Mouse (Mus musculus): ENCODE measurements around the gene Man1a2. TPM values are rescaled to one million over a fixed set of nuclear protein-coding genes. Genes with fewer than 3 reads are reported as not detected.

The Man1a2 gene
- polyA plus RNA-seq, 1 experiment from 2014 or later = 50.1 TPM

GRCm38 (mm10) chr3:100711486-100711885 lies 26.2 kb upstream of the Man1a2 start:
- H3K27me3 ChIP-seq (ENCODE audit: insufficient read depth, poor library complexity, severe bottlenecking) = no peaks in the 10 kb centered on the region
- H3K9me3 ChIP-seq = no peaks in the 10 kb centered on the region
- WGBS = 58% methylated on average over 4 of the region's 4 CpGs
- peaks cover 9% of the 10 kb centered on the region; the same call in 1 of the 2 replicates for H3K4me1 ChIP-seq (replicated peaks)
- DNase-seq (ENCODE audit: low spot score) = peak; percentile 39
- no peak overlapping the region for H3K27ac ChIP-seq
- H3K4me3 ChIP-seq = no peak overlapping the region
- H3K36me3 ChIP-seq = no peaks in the 10 kb centered on the region

- 78% methylated on average over 4 of the region's 4 CpGs for WGBS
- no peak overlapping the region for H3K27ac ChIP-seq
- peaks cover 29% of the 10 kb centered on the region for H3K4me1 ChIP-seq (replicated peaks)
- H3K4me3 ChIP-seq = no peak overlapping the region
- H3K27me3 ChIP-seq (ENCODE audit: insufficient read depth, poor library complexity, severe bottlenecking) = no peaks in the 10 kb centered on the region
- H3K9me3 ChIP-seq = no peaks in the 10 kb centered on the region
- DNase-seq (ENCODE audit: low spot score) = no peak
- no peaks in the 10 kb centered on the region for H3K36me3 ChIP-seq
Observed at GRCm38 (mm10) chr3:100707117-100707516, 21.8 kb upstream of the Man1a2 start.

GRCm38 (mm10) chr3:100705128-100705667 lies 19.9 kb upstream of the Man1a2 start:
- Histone ChIP-seq H3K36me3 (no peaks in the 10 kb centered on the region), H3K27ac (peak overlapping the region; percentile 23; the same call in 1 of the 2 replicates), H3K9me3 (no peaks in the 10 kb centered on the region), H3K4me1 (replicated peaks) (peaks cover 23% of the 10 kb centered on the region), H3K4me3 (no peak overlapping the region), H3K27me3 (ENCODE audit: insufficient read depth, poor library complexity, severe bottlenecking) (no peaks in the 10 kb centered on the region)
- WGBS = 53% methylated on average over 11 of the region's 11 CpGs
- no peak for DNase-seq (ENCODE audit: low spot score)

- no peaks in the 10 kb centered on the region for H3K36me3 ChIP-seq
- H3K9me3 ChIP-seq = no peaks in the 10 kb centered on the region
- DNase-seq (ENCODE audit: low spot score) = no peak
- H3K27ac ChIP-seq = no peak overlapping the region
- 76% methylated on average over 22 of the region's 22 CpGs for WGBS
- H3K4me1 ChIP-seq (replicated peaks) = peaks cover 23% of the 10 kb centered on the region
- H3K27me3 ChIP-seq (ENCODE audit: insufficient read depth, poor library complexity, severe bottlenecking) = no peaks in the 10 kb centered on the region
- no peak overlapping the region for H3K4me3 ChIP-seq
Observed at GRCm38 (mm10) chr3:100703847-100704644, 18.7 kb upstream of the Man1a2 start.

GRCm38 (mm10) chr3:100702875-100703846 lies 17.9 kb upstream of the Man1a2 start:
- no peak overlapping the region for H3K27ac ChIP-seq
- peaks cover 23% of the 10 kb centered on the region for H3K4me1 ChIP-seq (replicated peaks)
- H3K27me3 ChIP-seq (ENCODE audit: insufficient read depth, poor library complexity, severe bottlenecking) = no peaks in the 10 kb centered on the region
- WGBS = 77% methylated on average over 15 of the region's 15 CpGs
- H3K36me3 ChIP-seq = no peaks in the 10 kb centered on the region
- DNase-seq (ENCODE audit: low spot score) = no peak
- no peak overlapping the region for H3K4me3 ChIP-seq
- H3K9me3 ChIP-seq = no peaks in the 10 kb centered on the region

GRCm38 (mm10) chr3:100688747-100689146 lies 3.4 kb upstream of the Man1a2 start:
- Histone ChIP-seq H3K4me1 (replicated peaks) (peaks cover 16% of the 10 kb centered on the region), H3K36me3 (no peaks in the 10 kb centered on the region), H3K27ac (no peak overlapping the region), H3K27me3 (ENCODE audit: insufficient read depth, poor library complexity, severe bottlenecking) (no peaks in the 10 kb centered on the region), H3K4me3 (no peak overlapping the region), H3K9me3 (no peaks in the 10 kb centered on the region)
- 83% methylated on average over 6 of the region's 6 CpGs for WGBS
- no peak for DNase-seq (ENCODE audit: low spot score)

- 88% methylated on average over 8 of the region's 8 CpGs for WGBS
- H3K27ac ChIP-seq = peak overlapping the region; percentile 99; the same call in 1 of the 2 replicates
Observed at GRCm38 (mm10) chr3:100686756-100687155, 1.5 kb upstream of the Man1a2 start.

GRCm38 (mm10) chr3:100685763-100686370 lies 564 bp upstream of the Man1a2 start:
- Histone ChIP-seq H3K4me3 (peak overlapping the region; percentile 75), H3K36me3 (no peaks in the 10 kb centered on the region), H3K27me3 (ENCODE audit: insufficient read depth, poor library complexity, severe bottlenecking) (no peaks in the 10 kb centered on the region), H3K27ac (peak overlapping the region; percentile 99), H3K9me3 (no peaks in the 10 kb centered on the region), H3K4me1 (replicated peaks) (peaks cover 44% of the 10 kb centered on the region)
- under 1% methylated on average over 68 of the region's 77 CpGs for WGBS
- DNase-seq (ENCODE audit: low spot score) = peak; percentile 74

More at GRCm38 (mm10) chr3:100686756-100687155, 1.5 kb upstream of the Man1a2 start:
- Histone ChIP-seq H3K36me3 (no peaks in the 10 kb centered on the region), H3K4me1 (replicated peaks) (peaks cover 36% of the 10 kb centered on the region), H3K4me3 (0 out of 2 replicates have a peak overlapping the region, but pooled peaks have one; percentile 75), H3K27me3 (ENCODE audit: insufficient read depth, poor library complexity, severe bottlenecking) (no peaks in the 10 kb centered on the region), H3K9me3 (no peaks in the 10 kb centered on the region)
- no peak for DNase-seq (ENCODE audit: low spot score)

- Histone ChIP-seq H3K4me3 (peak overlapping the region; percentile 75), H3K27me3 (ENCODE audit: insufficient read depth, poor library complexity, severe bottlenecking) (no peaks in the 10 kb centered on the region), H3K27ac (peak overlapping the region; percentile 99), H3K9me3 (no peaks in the 10 kb centered on the region), H3K4me1 (replicated peaks) (peaks cover 48% of the 10 kb centered on the region), H3K36me3 (0 out of 2 replicates have a peak, but pooled peaks cover under 1% of the 10 kb centered on the region)
- DNase-seq (ENCODE audit: low spot score) = peak; percentile 39
- under 1% methylated on average over 25 of the region's 25 CpGs for WGBS
Observed at GRCm38 (mm10) chr3:100684234-100684975, 898 bp downstream of the Man1a2 start.

GRCm38 (mm10) chr3:100682841-100683240 lies 2.5 kb downstream of the Man1a2 start:
- Histone ChIP-seq H3K27me3 (ENCODE audit: insufficient read depth, poor library complexity, severe bottlenecking) (no peaks in the 10 kb centered on the region), H3K36me3 (0 out of 2 replicates have a peak, but pooled peaks cover 7% of the 10 kb centered on the region), H3K9me3 (no peaks in the 10 kb centered on the region), H3K4me1 (replicated peaks) (peaks cover 48% of the 10 kb centered on the region), H3K4me3 (peak overlapping the region; percentile 75), H3K27ac (no peak overlapping the region)
- 23% methylated on average over 3 of the region's 3 CpGs for WGBS
- DNase-seq (ENCODE audit: low spot score) = no peak

- H3K4me3 ChIP-seq = peak overlapping the region; percentile 75
- no peak overlapping the region for H3K27ac ChIP-seq
- H3K36me3 ChIP-seq = 0 out of 2 replicates have a peak, but pooled peaks cover 7% of the 10 kb centered on the region
- 67% methylated on average over 4 of the region's 4 CpGs for WGBS
- no peak for DNase-seq (ENCODE audit: low spot score)
- peaks cover 48% of the 10 kb centered on the region for H3K4me1 ChIP-seq (replicated peaks)
- no peaks in the 10 kb centered on the region for H3K9me3 ChIP-seq
- no peaks in the 10 kb centered on the region for H3K27me3 ChIP-seq (ENCODE audit: insufficient read depth, poor library complexity, severe bottlenecking)
Observed at GRCm38 (mm10) chr3:100682281-100682680, 3.0 kb downstream of the Man1a2 start.
